Mouse (Mus musculus) myocyte (in vitro differentiated cells): ENCODE data around the gene Serpinb9b.

Source experiments
- POLR2A ChIP-seq: IDR thresholded peaks from one replicate; pipeline ENCODE4 v1.6.1; 2011; ENCODE audit warnings: low read depth, mild to moderate bottlenecking, control low read depth, moderate library complexity; ENCODE audit not compliant: insufficient read length
- SRF ChIP-seq: IDR thresholded peaks from one replicate; pipeline ENCODE4 v1.6.1; 2011; ENCODE audit warnings: low read depth; ENCODE audit not compliant: control insufficient read depth, insufficient read length
- USF1 ChIP-seq: IDR thresholded peaks from one replicate; pipeline ENCODE4 v1.6.1; 2011; ENCODE audit warnings: low read depth, mild to moderate bottlenecking, control low read depth, moderate library complexity

- TF ChIP-seq POLR2A (no peak), USF1 (no peak), SRF (no peak)
Observed at GRCm38 (mm10) chr13:32995051-32995450, 32.2 kb upstream of the Serpinb9b start.
